Mouse (Mus musculus): ENCODE results near the gene Henmt1.

Gene Henmt1

GRCm38 (mm10) chr3:108940001-108940633 lies 444 bp downstream of the Henmt1 start, which contains the start of gene Gm9857:
Gene Gm9857, minus strand, starts transcription at chr3:108940445.
- no peak for DNase-seq (ENCODE audit: low spot score)

- no peak for DNase-seq (ENCODE audit: low spot score)
Measured at GRCm38 (mm10) chr3:108940996-108941395, 1.3 kb downstream of the Henmt1 start.

GRCm38 (mm10) chr3:108957976-108958375 lies 18.3 kb downstream of the Henmt1 start:
- DNase-seq (ENCODE audit: low spot score): no peak

GRCm38 (mm10) chr3:108959680-108960295 lies 20.1 kb downstream of the Henmt1 start:
- no peak for DNase-seq (ENCODE audit: low spot score)

DNA sequence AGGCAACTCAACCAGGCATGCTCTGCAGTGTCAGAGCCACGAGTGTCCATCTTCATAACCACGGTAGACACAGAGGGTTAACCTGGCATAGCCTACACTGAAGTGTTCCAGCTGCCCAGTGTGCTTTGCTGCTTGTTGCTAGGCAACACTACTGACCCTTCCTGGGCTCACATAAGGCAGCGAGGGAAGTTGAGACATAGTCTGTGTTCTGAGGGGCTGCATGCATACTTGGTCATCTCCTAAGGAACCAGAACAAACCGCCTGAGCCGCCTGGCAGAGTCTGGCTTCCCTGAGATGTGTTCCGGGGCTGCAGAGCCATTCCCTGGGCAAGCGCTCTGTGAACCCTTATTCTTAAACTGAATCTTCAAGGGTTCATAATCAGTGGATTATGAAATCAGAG lies 21.6 kb downstream of the Henmt1 start:
- no peak for DNase-seq (ENCODE audit: low spot score)

GRCm38 (mm10) chr3:108961655-108962054 lies 22.0 kb downstream of the Henmt1 start:
- no peak for DNase-seq (ENCODE audit: low spot score)

GRCm38 (mm10) chr3:108963278-108963677 lies 23.6 kb downstream of the Henmt1 start:
- DNase-seq (ENCODE audit: low spot score): no peak

DNA sequence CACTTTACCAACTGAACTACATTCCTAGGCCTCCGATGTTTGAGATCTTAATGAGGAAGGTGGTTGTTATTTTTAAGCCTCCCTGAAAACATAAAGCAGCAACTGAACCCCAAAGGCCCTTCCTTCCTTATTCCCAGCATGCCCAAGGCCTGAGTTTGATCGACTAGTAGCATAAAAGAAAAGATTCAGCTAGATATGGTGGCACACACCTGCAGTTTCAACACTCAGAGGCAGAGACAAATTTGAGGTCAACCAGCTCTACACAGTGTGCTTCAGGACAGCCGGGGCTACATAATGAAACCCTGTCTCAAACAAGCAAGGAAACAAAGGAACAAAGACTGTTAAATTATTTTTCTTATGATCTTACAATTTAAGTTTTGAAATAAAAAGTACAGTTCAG lies 24.1 kb downstream of the Henmt1 start:
- DNase-seq (ENCODE audit: low spot score): no peak

GRCm38 (mm10) chr3:108964361-108965044 lies 24.8 kb downstream of the Henmt1 start:
- no peak for DNase-seq (ENCODE audit: low spot score)

- no peak for DNase-seq (ENCODE audit: low spot score)
Measured at GRCm38 (mm10) chr3:108966051-108966450, 26.4 kb downstream of the Henmt1 start.

- no peak for DNase-seq (ENCODE audit: low spot score)
Measured at GRCm38 (mm10) chr3:108973980-108974660, 34.4 kb downstream of the Henmt1 start.

DNA sequence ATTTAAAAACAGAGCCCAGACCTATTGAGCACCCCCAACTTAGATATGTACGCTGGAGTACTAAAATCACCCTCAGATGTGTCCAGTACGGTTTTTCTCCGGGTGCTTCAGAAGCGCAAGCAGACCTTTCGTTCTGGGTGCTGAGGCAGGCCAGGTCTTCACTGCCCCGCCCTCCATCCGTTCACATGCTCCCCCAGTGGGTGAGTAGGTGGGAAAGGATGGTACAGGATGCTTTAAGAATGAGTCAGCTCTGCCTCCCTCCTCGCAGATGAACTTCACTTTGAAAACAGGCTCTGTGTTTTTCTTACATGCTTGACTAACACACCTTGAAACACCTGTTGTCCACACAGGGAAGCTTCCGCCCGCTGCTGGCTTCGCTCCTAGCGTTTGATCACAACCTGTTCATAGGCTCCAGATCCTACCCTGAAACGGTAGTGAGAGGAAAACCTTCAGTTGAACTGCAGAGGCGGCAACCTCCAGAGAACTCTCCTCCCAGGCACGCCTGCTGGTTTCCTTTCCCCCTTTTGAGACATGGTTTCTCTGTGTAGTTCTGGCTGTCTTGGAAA lies 35.3 kb downstream of the Henmt1 start:
- no peak for DNase-seq (ENCODE audit: low spot score)

- DNase-seq (ENCODE audit: low spot score): no peak
Measured at GRCm38 (mm10) chr3:108977340-108978030, 37.8 kb downstream of the Henmt1 start.

GRCm38 (mm10) chr3:108981946-108982345 lies 42.3 kb downstream of the Henmt1 start:
- no peak for DNase-seq (ENCODE audit: low spot score)

GRCm38 (mm10) chr3:108983989-108984388 lies 44.3 kb downstream of the Henmt1 start:
- DNase-seq (ENCODE audit: low spot score): no peak

- no peak for DNase-seq (ENCODE audit: low spot score)
Measured at GRCm38 (mm10) chr3:108986534-108986933, 46.9 kb downstream of the Henmt1 start.

DNA sequence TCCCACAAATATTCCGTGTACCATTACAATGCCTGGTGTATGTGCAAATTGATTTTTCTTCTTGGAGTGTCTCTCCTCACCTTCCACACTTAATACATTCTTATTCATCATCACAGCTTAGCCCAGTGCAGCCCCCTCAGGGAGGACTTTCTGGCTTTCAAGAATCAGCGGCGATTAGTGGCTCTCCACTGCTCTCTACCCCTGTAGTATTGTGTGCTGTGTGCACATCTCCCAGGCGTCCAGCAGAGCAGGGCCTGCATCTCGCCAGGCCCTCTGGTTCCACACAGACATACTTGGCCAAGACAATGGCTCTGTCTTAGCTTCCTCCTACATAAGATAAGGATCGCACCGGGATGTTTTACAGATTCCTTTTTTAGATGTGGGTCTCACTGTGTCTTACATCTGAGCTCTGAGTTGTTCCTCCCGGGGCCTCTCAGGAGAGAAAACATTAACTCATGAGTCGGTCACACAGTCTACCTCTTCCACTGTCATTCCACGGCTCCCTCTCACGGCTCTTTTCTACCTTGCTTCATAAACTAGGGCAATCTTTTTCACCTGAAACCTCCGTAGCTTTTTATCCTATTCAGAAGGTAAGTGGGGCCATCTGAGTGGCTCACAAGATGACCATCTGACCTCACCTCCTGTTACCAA lies 47.5 kb downstream of the Henmt1 start:
- no peak for DNase-seq (ENCODE audit: low spot score)

GRCm38 (mm10) chr3:108989971-108990548 lies 50.4 kb downstream of the Henmt1 start:
- peak; percentile 31 for DNase-seq (ENCODE audit: low spot score)

DNA sequence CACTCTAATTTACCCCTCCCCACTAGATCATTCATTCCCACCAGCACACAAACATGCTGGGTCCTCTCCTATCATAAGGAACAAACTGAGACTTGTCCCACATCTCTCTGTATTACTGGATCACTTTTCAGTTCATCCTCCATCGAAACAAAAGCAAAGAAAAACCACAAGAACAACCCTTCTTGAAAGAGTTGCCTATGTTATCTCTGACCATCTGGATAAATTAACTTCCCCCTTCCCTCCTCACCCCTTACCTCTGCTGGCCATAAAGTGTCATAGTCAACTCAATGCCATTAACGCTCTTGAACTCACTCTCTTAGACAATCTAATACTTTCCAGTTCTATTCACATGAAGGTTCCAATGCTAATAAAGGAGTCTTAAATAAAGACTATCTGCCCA lies 54.8 kb downstream of the Henmt1 start:
- DNase-seq (ENCODE audit: low spot score): no peak

DNA sequence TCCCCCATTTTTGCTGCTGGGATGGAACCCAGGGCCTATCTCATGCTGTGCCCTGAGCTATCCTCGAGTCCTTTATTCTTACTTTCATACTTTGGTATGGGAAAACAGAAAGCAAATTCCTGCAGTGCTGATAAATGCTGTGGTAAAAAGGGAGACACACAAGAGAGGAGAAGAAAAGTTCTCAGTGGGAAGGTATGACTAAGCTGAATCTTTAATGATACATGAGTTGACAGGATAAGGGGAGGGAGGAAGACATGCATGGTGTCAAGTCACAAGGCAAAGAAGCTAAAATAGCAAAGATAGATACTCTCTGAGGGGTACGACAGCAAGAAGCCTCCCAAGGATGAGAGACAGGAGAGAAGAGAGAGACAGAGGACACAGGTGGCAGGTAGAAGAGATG lies 55.7 kb downstream of the Henmt1 start:
- DNase-seq (ENCODE audit: low spot score): no peak

GRCm38 (mm10) chr3:108997284-108997683 lies 57.6 kb downstream of the Henmt1 start:
- DNase-seq (ENCODE audit: low spot score): no peak

Measured in ovary, postnatal 14 days (tissue).